Mouse (Mus musculus): ENCODE measurements around the gene Spon1. TPM values are rescaled to one million over a fixed set of nuclear protein-coding genes. Genes with fewer than 3 reads are reported as not detected.
A peak's percentile ranks its signal among the peaks of the same experiment; 100 is the strongest.

Gene Spon1
- polyA plus RNA-seq (2012; rRNA removed) (8.8 and 9.0 TPM in 2 replicates), polyA plus RNA-seq (2014; fragmentation: Nextera tagmentation; extraction: Ambion mirVana) (13.2 and 13.8 TPM in 2 replicates)

DNA sequence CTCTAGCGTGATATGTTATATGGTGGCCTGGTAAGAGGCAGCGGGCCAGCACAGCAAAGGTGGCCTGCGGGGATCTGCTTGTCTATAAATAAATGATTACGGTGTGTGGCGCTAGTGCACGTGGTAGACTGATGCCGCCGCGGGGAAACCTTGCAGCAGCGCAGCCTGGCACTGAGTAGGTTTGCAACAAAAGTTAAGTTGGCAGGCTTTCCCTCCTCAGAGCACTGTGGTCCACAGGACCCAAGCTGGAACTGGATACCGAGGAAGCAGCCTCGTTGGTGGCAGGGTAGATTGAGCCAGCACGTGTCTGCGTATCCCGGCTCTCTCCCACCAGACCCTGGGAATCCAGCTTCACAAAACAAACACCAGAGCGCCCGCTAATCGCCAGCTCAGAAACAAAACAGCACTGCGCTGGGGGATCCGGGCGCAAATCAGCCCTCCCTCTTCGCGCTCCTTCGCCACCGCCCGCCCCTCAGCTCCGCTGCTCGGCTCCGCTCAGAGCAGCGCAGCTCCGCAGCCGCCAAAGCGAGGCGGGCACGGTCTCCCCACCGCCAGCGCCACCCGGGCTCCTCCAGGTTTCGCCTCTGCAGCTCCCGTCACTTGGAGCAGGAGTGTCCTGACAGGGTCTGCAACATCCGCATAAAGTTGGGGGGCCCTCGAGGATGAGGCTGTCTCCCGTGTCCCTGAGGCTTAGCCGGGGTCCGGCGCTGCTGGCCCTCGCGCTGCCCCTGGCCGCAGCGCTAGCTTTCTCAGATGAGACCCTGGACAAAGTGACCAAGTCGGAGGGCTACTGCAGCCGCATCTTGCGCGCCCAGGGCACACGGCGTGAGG, at the start of gene Spon1:
Spon1 (plus strand) TSS at position 332 of the 831 bp plus-strand sequence.
- no peaks in the 10 kb centered on the region for H3K36me3 ChIP-seq (ENCODE audit: control insufficient read depth, insufficient read depth, low read length)
- peak; percentile 85 for ATAC-seq (ENCODE audit: low FRiP score, low read depth)
- under 1% methylated on average over 51 of the region's 56 CpGs for WGBS
- H3K4me3 ChIP-seq (replicated peaks; ENCODE audit: low read length): peak within 1 kb of the TSS; percentile 51
- H3K4me2 ChIP-seq (replicated peaks; ENCODE audit: low read depth, low read length, severe bottlenecking): peak within 1 kb of the TSS; percentile 99
- H3K4me1 ChIP-seq (ENCODE audit: control insufficient read depth, insufficient read depth, low read length): peaks cover 3% of the 10 kb centered on the region
- H3K27ac ChIP-seq (replicated peaks; ENCODE audit: low read depth, low read length): no peak within 1 kb of the TSS
- DNase-seq (ENCODE audit: low spot score): peak; percentile 37
- peaks cover 29% of the 10 kb centered on the region for H3K27me3 ChIP-seq (ENCODE audit: control insufficient read depth, insufficient read depth, low read length)
- H3K9ac ChIP-seq (ENCODE audit: low read depth, low read length, severe bottlenecking): peak within 1 kb of the TSS; percentile 64
- no peak for TF ChIP-seq POLR2A (IDR thresholded peaks at IDR 0.05; ENCODE audit: borderline replicate concordance, extremely low read depth, insufficient read depth, insufficient read length)
- 0 out of 2 replicates have a peak, but pooled peaks cover 5% of the 10 kb centered on the region for H3K9me3 ChIP-seq (ENCODE audit: control insufficient read depth, low read length)

DNA sequence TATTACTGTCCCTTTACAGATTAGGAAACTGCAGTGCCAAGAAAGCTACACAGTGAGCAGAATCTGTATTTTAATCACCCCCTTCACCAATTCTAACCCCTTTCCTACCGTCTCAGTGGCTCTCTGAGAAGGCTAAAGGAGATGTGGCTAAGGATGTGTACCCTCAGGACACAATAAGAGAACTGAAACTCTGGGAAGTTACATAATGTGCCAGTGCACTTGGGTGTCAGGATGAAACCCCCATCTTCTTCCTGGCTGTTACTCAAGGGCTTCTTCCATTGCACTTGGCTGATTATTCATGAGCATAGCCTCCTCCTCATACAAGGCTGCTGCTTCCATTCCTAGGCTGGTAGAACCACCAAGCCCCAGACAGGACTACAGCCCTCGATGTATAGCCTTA, 43.8 kb upstream of the Spon1 start:
- H3K36me3 ChIP-seq (ENCODE audit: control insufficient read depth, insufficient read depth, low read length): no peaks in the 10 kb centered on the region
- DNase-seq (ENCODE audit: low spot score) (no peak), ATAC-seq (ENCODE audit: low FRiP score, low read depth) (no peak)
- no peak overlapping the region for H3K4me2 ChIP-seq (replicated peaks; ENCODE audit: low read depth, low read length, severe bottlenecking)
- WGBS: 67% methylated on average over 2 of the region's 2 CpGs
- H3K27me3 ChIP-seq (ENCODE audit: control insufficient read depth, insufficient read depth, low read length): no peaks in the 10 kb centered on the region
- no peaks in the 10 kb centered on the region for H3K9me3 ChIP-seq (ENCODE audit: control insufficient read depth, low read length)
- no peaks in the 10 kb centered on the region for H3K4me1 ChIP-seq (ENCODE audit: control insufficient read depth, insufficient read depth, low read length)
- H3K9ac ChIP-seq (ENCODE audit: low read depth, low read length, severe bottlenecking): no peak overlapping the region
- TF ChIP-seq POLR2A (IDR thresholded peaks at IDR 0.05; ENCODE audit: borderline replicate concordance, extremely low read depth, insufficient read depth, insufficient read length): no peak
- H3K27ac ChIP-seq (replicated peaks; ENCODE audit: low read depth, low read length): no peak overlapping the region
- H3K4me3 ChIP-seq (replicated peaks; ENCODE audit: low read length): no peak overlapping the region

DNA sequence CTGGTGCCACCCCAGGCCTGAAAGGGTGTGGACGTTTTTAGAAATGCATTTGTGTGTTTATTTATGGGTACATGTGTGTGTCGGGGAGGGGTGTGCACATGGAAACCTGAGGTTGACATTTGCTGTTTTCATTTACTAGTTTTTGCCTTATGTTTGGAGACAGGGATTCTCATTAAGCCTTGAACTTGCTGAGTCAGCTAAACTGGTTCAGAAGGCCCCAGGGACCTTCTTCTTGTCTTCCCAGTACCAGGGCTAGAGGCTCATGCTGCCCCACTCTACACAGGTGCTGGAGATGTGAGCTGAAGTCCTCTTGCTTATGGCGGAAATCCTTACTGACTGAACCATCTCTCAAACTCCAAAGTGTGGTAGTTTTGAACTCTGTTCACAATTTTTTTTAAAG, 41.9 kb upstream of the Spon1 start:
- Histone ChIP-seq H3K9ac (ENCODE audit: low read depth, low read length, severe bottlenecking) (no peak overlapping the region), H3K36me3 (ENCODE audit: control insufficient read depth, insufficient read depth, low read length) (no peaks in the 10 kb centered on the region), H3K9me3 (ENCODE audit: control insufficient read depth, low read length) (no peaks in the 10 kb centered on the region), H3K4me1 (ENCODE audit: control insufficient read depth, insufficient read depth, low read length) (no peaks in the 10 kb centered on the region), H3K27me3 (ENCODE audit: control insufficient read depth, insufficient read depth, low read length) (no peaks in the 10 kb centered on the region), H3K4me2 (replicated peaks; ENCODE audit: low read depth, low read length, severe bottlenecking) (no peak overlapping the region), H3K4me3 (replicated peaks; ENCODE audit: low read length) (no peak overlapping the region), H3K27ac (replicated peaks; ENCODE audit: low read depth, low read length) (no peak overlapping the region)
- TF ChIP-seq POLR2A (IDR thresholded peaks at IDR 0.05; ENCODE audit: borderline replicate concordance, extremely low read depth, insufficient read depth, insufficient read length): no peak
- DNase-seq (ENCODE audit: low spot score) (no peak), ATAC-seq (ENCODE audit: low FRiP score, low read depth) (no peak)
- WGBS: 67% methylated on average over 3 of the region's 3 CpGs

DNA sequence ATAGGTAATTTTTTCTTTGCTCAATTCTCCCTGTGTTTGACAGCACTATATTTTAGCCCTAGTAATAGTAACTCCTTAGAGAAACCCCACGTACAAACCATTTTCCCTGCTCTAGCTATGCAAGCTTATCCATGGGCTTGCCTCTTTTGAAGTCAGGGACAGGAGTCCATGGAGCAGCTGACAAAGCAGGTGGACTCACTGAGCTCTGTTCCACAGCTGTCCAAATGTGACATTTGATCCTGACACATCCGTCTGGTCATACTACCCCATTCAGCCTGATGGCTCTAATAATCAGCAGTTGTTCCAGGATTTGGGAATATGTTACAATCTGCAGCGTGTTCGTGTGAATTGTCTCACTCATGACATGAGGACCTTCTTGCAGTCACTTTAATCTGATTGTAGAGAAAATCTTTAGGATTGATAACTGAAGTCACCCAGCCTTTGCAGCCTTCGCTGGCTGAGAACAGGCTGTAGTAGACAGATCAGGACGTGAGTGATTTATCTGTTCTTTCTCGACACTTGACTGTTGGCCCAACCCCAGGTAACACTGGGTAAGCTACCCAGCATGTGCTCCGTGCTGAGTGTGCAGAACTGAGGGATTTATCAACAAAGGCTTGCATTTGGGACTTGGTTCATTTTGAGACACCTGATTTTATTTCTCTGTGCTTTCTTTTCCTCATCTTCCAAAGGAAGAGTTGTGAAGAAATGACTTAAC, 37.6 kb upstream of the Spon1 start:
- Histone ChIP-seq H3K4me1 (ENCODE audit: control insufficient read depth, insufficient read depth, low read length) (no peaks in the 10 kb centered on the region), H3K4me2 (replicated peaks; ENCODE audit: low read depth, low read length, severe bottlenecking) (no peak overlapping the region), H3K36me3 (ENCODE audit: control insufficient read depth, insufficient read depth, low read length) (no peaks in the 10 kb centered on the region), H3K9ac (ENCODE audit: low read depth, low read length, severe bottlenecking) (no peak overlapping the region), H3K9me3 (ENCODE audit: control insufficient read depth, low read length) (no peaks in the 10 kb centered on the region), H3K27me3 (ENCODE audit: control insufficient read depth, insufficient read depth, low read length) (no peaks in the 10 kb centered on the region), H3K27ac (replicated peaks; ENCODE audit: low read depth, low read length) (no peak overlapping the region), H3K4me3 (replicated peaks; ENCODE audit: low read length) (no peak overlapping the region)
- 48% methylated on average over 8 of the region's 8 CpGs for WGBS
- DNase-seq (ENCODE audit: low spot score) (peak; percentile 67), ATAC-seq (ENCODE audit: low FRiP score, low read depth) (peak; percentile 71; the same call in 1 of the 2 replicates)
- no peak for TF ChIP-seq POLR2A (IDR thresholded peaks at IDR 0.05; ENCODE audit: borderline replicate concordance, extremely low read depth, insufficient read depth, insufficient read length)

DNA sequence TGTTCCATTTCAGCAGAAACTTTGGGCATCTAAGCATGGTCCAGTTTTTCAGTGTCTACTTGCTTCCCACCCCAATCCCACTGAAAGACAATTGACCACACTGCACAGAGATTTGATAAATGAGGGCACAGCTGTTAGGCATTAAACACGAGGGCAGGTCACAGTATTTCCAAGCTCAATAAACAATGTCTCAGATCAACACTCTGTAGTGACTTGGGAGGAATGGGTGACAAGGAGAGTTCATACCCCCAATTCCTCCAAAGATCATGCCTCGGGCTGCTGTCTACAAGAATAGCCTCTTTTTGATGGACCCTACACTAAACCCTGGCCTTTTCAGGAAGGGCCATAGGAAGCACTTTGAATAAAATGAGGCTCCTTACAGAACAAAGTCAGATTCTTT, 36.9 kb upstream of the Spon1 start:
- Histone ChIP-seq H3K4me3 (replicated peaks; ENCODE audit: low read length) (no peak overlapping the region), H3K4me1 (ENCODE audit: control insufficient read depth, insufficient read depth, low read length) (no peaks in the 10 kb centered on the region), H3K4me2 (replicated peaks; ENCODE audit: low read depth, low read length, severe bottlenecking) (no peak overlapping the region), H3K27me3 (ENCODE audit: control insufficient read depth, insufficient read depth, low read length) (no peaks in the 10 kb centered on the region), H3K9me3 (ENCODE audit: control insufficient read depth, low read length) (no peaks in the 10 kb centered on the region), H3K36me3 (ENCODE audit: control insufficient read depth, insufficient read depth, low read length) (no peaks in the 10 kb centered on the region), H3K9ac (ENCODE audit: low read depth, low read length, severe bottlenecking) (no peak overlapping the region), H3K27ac (replicated peaks; ENCODE audit: low read depth, low read length) (no peak overlapping the region)
- TF ChIP-seq POLR2A (IDR thresholded peaks at IDR 0.05; ENCODE audit: borderline replicate concordance, extremely low read depth, insufficient read depth, insufficient read length): no peak
- ATAC-seq (ENCODE audit: low FRiP score, low read depth): no peak
- 22% methylated on average over 2 of the region's 2 CpGs for WGBS
- DNase-seq (ENCODE audit: low spot score): no peak

Measured in limb, embryonic 14.5 days (tissue).